Mouse (Mus musculus) lung, adult 2 months (tissue): ENCODE results near the gene Iqcf1. TPM values are rescaled to one million over a fixed set of nuclear protein-coding genes. Genes with fewer than 3 reads are reported as not detected.
A peak's percentile ranks its signal among the peaks of the same experiment; 100 is the strongest.

ENCODE experiments used
- DNase-seq: peaks from one replicate; pipeline ENCODE4 v3.0.0; 2022
- H3K4me1 ChIP-seq: fragments of 200-500 bp; 2 replicates; pipeline ENCODE4 v1.6.1; 2011; ENCODE audit warnings: low read length; ENCODE audit not compliant: control insufficient read depth, insufficient read depth
- H3K4me3 ChIP-seq: fragments of 200-500 bp; replicated peaks from 2 replicates; pipeline ENCODE3; 2011; ENCODE audit warnings: low read depth, mild to moderate bottlenecking, control low read depth, low read length; ENCODE audit errors: extremely low read depth
- CTCF ChIP-seq: fragments of 200-500 bp; IDR thresholded peaks from 2 replicates; pipeline ENCODE4 v1.5.1; 2011; ENCODE audit warnings: mild to moderate bottlenecking, low read length, control low read depth; ENCODE audit not compliant: insufficient read depth
- POLR2A ChIP-seq: fragments of 200-500 bp; IDR thresholded peaks from 2 replicates; pipeline ENCODE4 v1.6.1; 2011; ENCODE audit warnings: low read depth, mild to moderate bottlenecking, control low read depth, low read length, borderline replicate concordance; ENCODE audit errors: extremely low read depth
- WGBS: fragments of 180-500 bp; shearing (Covaris S2); methylation state at CpG from one replicate; pipeline ENCODE4 v1.1.7; 2018; 5-methylcytosine and 5-hydroxymethylcytosine counted together
- polyA plus RNA-seq: library from polyadenylated mRNA; depleted of rRNA; stranded (reverse); fragments of >200 nt; gene quantifications from 2 replicates; pipeline ENCODE4 v1.2.3, GENCODE M21; 2012; rRNA removed

The Iqcf1 gene
- polyA plus RNA-seq = 0.30 TPM in 1 of 2 replicates, not detected in the other

DNA sequence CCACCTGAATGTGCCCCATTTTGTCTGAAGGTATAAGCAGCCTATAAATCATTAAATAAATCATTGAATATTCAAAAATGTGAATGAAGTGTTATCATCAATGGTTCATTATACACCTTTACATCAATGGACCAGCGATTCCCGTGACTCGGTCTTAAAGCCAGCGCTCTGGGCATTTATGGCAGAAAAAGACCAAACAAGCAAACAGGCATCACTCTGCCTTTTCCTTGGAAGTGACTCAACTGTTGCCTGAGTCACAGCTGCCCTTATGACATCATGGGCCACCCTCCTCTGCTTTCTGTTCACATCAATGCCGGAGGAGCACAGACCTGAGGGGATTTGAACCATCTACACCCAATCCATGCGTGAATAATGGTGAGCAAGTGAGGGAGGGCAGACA lies at the start of gene Iqcf1:
TSS of gene Iqcf1 (plus strand) at position 301 of the 400 bp plus-strand sequence.
- WGBS = 91% methylated on average over 6 of the region's 6 CpGs
- Histone ChIP-seq H3K4me3 (no peak within 1 kb of the TSS), H3K4me1 (no peaks in the 10 kb centered on the region)
- no peak for TF ChIP-seq POLR2A
- TF ChIP-seq CTCF = no peak
- DNase-seq = no peak

DNA sequence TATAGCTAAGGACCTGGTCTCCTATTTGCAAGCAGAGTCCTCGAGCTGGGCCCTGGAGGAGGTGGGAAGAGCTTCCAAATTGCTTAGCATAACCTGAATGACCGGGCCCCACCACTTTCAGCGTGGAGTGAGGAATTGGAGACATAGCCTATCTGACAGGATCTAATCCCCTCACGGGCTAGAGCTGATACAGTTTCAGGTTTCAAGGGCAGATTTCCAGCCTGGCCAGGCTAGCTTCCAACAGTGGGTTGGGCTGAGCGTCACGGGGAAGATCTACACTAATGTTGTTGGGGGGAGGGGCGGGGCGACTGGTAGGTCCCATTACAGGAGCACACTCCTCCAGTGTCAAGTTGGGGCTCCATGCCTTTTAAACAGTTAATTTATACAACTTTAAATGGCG lies 49.1 kb upstream of the Iqcf1 start:
- DNase-seq = peak; percentile 47
- TF ChIP-seq POLR2A = no peak
- TF ChIP-seq CTCF = no peak
- H3K4me3 ChIP-seq = no peak overlapping the region
- peaks cover 21% of the 10 kb centered on the region for H3K4me1 ChIP-seq
- WGBS = 35% methylated on average over 9 of the region's 9 CpGs

DNA sequence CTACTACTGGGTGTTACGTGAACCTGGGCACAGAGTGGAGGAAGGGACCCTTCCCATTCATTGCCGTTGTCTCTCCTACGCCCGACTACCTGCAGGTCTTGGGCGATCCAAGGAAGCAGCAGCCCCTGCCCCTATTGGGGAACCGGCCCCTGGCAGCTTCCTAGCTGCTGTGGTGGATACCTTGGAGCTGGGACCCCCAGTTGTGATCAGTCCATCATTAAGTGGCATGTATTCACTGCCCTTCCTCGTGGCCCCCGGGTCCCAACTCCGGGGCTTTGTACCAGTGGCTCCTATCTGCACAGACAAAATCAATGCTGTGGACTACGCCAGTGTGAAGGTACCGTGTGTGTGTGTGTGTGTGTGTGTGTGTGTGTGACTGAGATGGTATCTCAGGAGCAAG lies 48.5 kb upstream of the Iqcf1 start:
- 77% methylated on average over 11 of the region's 11 CpGs for WGBS
- Histone ChIP-seq H3K4me1 (peaks cover 21% of the 10 kb centered on the region), H3K4me3 (no peak overlapping the region)
- DNase-seq = no peak
- TF ChIP-seq POLR2A (no peak), CTCF (no peak)

DNA sequence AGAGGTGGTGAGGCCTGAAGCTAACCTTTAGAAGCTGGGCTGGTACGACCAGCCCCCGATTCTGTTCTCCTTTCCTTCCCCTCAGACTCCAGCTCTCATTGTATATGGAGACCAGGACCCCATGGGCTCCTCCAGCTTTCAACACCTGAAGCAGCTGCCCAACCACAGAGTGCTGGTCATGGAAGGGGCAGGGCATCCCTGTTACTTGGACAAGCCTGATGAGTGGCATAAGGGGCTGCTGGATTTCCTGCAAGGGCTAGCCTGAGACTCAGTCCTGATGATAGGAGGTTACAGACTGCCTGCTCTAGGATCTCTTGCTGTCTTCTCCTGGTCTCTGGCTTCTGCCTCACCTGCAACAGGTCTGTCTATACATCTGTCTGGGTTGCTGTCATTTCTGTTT lies 47.9 kb upstream of the Iqcf1 start:
- no peak for DNase-seq
- WGBS = 66% methylated on average over 2 of the region's 2 CpGs
- TF ChIP-seq CTCF (no peak), POLR2A (no peak)
- H3K4me1 ChIP-seq = peaks cover 21% of the 10 kb centered on the region
- H3K4me3 ChIP-seq = no peak overlapping the region

DNA sequence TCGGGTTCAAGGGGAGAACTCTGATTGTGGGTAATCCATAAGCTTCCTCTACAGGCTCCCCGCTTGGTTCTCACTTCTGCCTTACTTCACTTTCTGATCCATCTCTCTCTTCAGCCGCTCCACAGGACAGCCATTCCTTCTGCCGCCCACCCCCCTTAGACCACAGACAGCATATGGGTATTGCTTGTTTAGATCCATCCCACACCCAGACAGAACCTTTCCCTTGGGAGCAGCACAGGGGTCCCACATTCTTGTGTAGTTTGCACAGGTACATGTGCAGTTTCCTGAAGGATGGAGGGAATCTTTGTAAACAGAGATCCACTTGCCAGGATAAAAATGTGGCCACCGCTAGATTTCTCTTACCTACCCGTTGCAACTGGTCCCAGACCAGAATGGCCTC lies 47.4 kb upstream of the Iqcf1 start:
- no peak for DNase-seq
- 69% methylated on average over 6 of the region's 6 CpGs for WGBS
- no peak overlapping the region for H3K4me3 ChIP-seq
- TF ChIP-seq CTCF (no peak), POLR2A (no peak)
- peaks cover 21% of the 10 kb centered on the region for H3K4me1 ChIP-seq

DNA sequence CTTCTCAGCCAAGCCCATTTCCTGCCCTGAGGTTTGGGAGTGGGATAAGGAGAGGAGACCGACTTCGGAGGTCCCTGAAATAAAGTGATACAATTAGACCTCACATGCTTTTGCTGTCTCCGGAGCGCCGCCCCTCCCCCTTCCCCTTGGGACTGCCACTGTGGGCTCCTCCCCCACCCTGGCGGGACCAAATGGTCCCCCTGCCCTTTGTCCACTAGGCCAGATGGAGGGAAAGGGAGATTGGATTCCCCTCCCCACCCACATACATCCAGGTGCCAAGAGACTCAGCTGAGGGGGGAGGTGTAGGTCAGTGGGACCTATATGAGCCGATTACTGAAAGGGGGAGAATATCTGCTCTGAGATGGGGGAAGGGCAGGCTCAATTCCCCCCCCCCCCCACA lies 46.9 kb upstream of the Iqcf1 start:
- no peak for DNase-seq
- peaks cover 19% of the 10 kb centered on the region for H3K4me1 ChIP-seq
- WGBS = 20% methylated on average over 7 of the region's 7 CpGs
- TF ChIP-seq CTCF (no peak), POLR2A (no peak)
- H3K4me3 ChIP-seq = no peak overlapping the region

DNA sequence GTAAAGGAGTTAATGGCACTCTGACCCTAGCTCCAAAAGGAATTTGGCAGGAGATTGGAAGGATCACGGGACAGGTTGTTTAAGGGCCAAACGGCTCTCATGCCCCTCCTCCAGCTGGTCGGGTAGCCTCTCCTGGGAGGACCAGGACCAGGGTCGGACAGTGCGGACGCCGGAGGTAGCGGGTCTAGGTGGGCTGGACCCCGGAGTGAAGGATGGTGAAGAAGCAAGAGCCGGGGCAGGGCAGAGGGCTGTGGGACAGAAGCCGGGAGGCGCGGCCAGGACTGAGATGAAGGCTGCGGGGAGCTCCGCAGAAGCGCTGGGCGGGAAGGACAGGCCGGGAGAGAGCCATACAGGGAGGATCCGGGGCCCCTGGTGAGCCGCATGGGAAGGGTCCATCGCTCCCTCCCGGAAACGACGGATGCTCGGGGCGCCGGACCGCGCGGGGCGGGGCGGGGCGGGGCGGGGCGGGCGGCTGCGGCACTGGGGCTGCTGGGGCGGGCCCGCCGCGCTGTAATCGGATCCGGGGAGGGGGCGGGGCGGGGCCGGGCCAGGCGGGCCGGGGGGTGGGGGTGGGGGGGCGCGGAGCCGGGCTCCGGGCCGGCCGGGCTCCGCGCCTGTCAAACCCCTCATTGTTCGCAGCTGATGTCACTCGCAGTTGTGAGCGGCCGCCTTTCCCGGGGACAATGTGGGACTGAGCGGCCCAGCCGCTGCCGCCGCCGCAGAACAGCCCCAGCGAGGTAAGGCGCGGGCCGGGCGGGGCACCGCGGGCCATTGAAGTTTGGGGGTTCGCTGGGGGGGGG lies 46.3 kb upstream of the Iqcf1 start, which contains the start of gene Pcbp4:
TSS of gene Pcbp4 (plus strand) at position 21 of the 800 bp plus-strand sequence.
- WGBS = under 1% methylated on average over 40 of the region's 74 CpGs
- no peak for TF ChIP-seq CTCF
- no peak; the same call in 1 of the 2 replicates for TF ChIP-seq POLR2A
- peaks cover 14% of the 10 kb centered on the region for H3K4me1 ChIP-seq
- peak within 1 kb of the TSS; percentile 73 for H3K4me3 ChIP-seq
- DNase-seq = peak; percentile 68

DNA sequence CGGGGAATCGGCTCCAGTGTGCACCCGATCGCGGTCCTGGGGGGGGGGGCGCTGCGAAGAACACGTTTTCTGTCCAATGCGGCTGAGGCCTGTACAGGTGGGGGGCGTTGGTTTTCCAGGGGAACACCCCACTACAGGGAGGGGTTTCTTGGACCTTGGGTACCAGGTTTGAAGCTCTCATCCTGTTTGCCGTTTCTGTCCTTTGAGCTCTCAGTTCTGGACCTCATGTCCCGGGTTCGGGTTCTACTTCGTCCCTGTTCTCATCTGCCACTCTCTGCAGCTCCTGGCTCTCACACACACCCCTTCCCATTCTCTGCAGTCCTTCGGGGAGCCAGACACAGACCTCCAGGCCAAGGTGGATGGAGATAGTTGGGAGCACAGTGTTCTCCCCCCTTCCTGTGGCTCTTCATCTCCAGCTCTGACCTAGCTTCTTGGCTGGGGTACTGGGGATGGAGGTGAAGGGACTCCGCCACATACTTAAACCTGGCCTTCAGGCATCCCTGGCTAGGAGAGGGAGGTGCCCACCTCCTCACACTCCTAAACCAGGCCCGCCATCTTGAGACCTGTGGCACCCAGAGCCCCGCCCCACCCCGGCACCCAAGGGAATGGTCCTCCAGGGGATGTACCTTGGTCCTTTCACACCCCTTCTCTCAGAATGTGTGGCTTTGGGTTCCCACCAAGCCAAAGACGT lies 45.6 kb upstream of the Iqcf1 start:
- Histone ChIP-seq H3K4me3 (peak overlapping the region; percentile 73), H3K4me1 (peaks cover 14% of the 10 kb centered on the region)
- no peak for TF ChIP-seq POLR2A
- no peak for TF ChIP-seq CTCF
- WGBS = 18% methylated on average over 18 of the region's 20 CpGs
- DNase-seq = no peak

DNA sequence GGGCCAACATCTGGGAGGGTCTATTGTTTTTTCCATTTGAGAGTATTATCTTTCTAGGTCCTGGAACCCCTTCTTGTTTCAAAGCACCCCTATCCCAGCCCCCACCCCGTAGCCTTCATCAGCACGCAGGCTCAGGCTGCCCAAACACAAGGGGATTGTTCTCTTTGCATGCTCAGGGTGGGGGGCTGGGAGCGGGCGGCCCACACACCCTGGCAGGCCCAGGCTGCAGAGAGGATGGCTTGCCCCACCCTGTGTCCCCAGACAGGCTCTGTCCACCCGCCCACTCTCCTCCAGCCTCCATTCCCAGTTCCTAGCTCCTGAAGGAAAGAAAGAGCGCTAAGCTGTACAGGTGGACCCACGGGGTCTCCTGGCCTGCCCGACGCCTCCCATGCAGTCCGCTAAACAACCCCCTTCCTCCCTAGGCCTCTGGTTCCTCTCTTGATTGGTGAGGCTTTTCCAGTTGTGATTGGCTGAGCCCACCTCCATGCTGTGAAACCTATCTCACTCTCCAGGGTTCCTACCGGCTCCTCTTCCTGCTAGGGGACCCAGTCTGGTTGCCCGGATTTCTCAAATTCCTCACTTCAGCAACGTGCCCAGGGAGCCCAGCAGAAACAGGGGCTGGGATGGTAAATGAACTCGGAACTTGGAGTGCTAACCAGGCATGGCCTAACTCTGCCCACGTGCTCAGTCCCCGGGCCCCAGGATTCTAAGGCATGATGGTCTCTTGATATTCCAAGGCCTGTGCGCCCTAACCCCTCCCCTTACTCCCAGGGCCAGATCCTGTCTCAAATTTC lies 44.7 kb upstream of the Iqcf1 start:
- Histone ChIP-seq H3K4me3 (no peak overlapping the region), H3K4me1 (peaks cover 11% of the 10 kb centered on the region)
- TF ChIP-seq POLR2A = no peak
- TF ChIP-seq CTCF = no peak
- WGBS = 55% methylated on average over 17 of the region's 17 CpGs
- DNase-seq = no peak
